In the genomic region with DNA sequence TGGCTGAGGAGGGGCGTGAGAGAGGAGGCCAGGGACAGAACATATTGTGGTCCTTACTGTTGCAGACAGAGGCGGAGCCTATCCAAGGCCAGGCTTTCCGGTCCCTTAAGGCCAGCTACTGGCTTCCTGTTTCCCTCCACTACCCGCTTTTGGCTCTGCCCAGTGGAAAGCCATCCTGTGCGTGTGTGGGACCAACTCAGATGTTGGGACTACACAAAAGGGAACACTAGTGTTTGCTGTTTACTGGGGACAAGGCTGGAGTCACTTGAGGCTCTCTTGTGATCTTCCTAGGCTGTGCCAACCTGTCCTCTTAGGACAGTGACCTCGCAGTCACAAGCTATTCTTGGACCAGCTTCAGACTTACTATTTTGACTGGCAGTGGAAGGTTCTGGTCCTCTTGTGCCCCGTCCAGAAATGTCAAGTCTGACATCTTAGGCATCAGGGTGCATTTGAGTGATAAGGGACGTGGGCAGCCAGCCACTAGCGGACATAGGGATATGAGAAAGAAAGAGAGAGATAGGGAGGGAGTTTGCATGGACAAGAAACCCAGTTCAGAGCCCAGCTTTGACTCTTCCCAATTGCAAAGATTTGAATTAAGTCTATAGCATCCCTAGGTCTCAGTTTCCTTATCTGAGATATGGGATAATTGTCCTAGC, we compare ENCODE assay signal across 10 mouse cellular contexts. TPM values are rescaled to one million over a fixed set of nuclear protein-coding genes. Genes with fewer than 3 reads are reported as not detected.
A peak's percentile ranks its signal among the peaks of the same experiment; 100 is the strongest.
DNase-seq lines count a peak whose midpoint lies in the region; ATAC-seq lines count a peak whose summit lies in the region.
"Had no signal": no experiment of that assay in that cellular context is flagged by ENCODE, and none has a peak within 500 bp of the region (broad histone marks: within the 10 kb centered on the region; RNA-seq: fewer than 3 reads in every experiment).

No protein-coding gene starts in this region.

- no peak overlapping the region for H3K4me3 ChIP-seq in intestine, embryonic 16.5 days (ENCODE audit: low read length)
- H3K4me3 ChIP-seq in intestine, embryonic 15.5 days (replicated peaks): no peak overlapping the region
- no peak overlapping the region for H3K4me3 ChIP-seq in lung, embryonic 16.5 days (ENCODE audit: low read length)
- H3K4me3 ChIP-seq: embryonic facial prominence, embryonic 12.5 days had no signal

- intact Hi-C loops in heart, postnatal 36 days (cut with DNase I): loop anchor here (2.0 kb wide), 1 partner anchor 32 kb away; a partner anchor contains a TSS

- H3K4me1 ChIP-seq in intestine, embryonic 16.5 days (ENCODE audit: control insufficient read depth, insufficient read depth, low read length): peaks cover 2% of the 10 kb centered on the region; the same call in 1 of the 2 replicates
- peaks cover 10% of the 10 kb centered on the region; the same call in 1 of the 2 replicates for H3K4me1 ChIP-seq in intestine, embryonic 15.5 days (replicated peaks)
- peaks cover 11% of the 10 kb centered on the region for H3K4me1 ChIP-seq in lung, embryonic 16.5 days (replicated peaks; ENCODE audit: control insufficient read depth, insufficient read depth, low read length)
- H3K4me1 ChIP-seq: embryonic facial prominence, embryonic 12.5 days had no signal

- no peak overlapping the region for H3K4me2 ChIP-seq in intestine, embryonic 16.5 days (ENCODE audit: low read depth, low read length)
- H3K4me2 ChIP-seq in intestine, embryonic 15.5 days (replicated peaks): no peak overlapping the region
- H3K4me2 ChIP-seq in lung, embryonic 16.5 days (ENCODE audit: low read depth, low read length): no peak overlapping the region
- H3K4me2 ChIP-seq: embryonic facial prominence, embryonic 12.5 days had no signal

- H3K9me3 ChIP-seq in intestine, embryonic 16.5 days (ENCODE audit: control insufficient read depth, low read length): no peaks in the 10 kb centered on the region
- H3K9me3 ChIP-seq in intestine, embryonic 15.5 days: no peaks in the 10 kb centered on the region
- H3K9me3 ChIP-seq in lung, embryonic 16.5 days (ENCODE audit: control insufficient read depth, low read length): no peaks in the 10 kb centered on the region
- H3K9me3 ChIP-seq: embryonic facial prominence, embryonic 12.5 days had no signal

- H3K27ac ChIP-seq in intestine, embryonic 16.5 days (ENCODE audit: low read length): peak overlapping the region; percentile 8; the same call in 1 of the 2 replicates
- no peak overlapping the region for H3K27ac ChIP-seq in intestine, embryonic 15.5 days
- peak overlapping the region; percentile 57 for H3K27ac ChIP-seq in lung, embryonic 16.5 days (ENCODE audit: low read length)
- H3K27ac ChIP-seq: embryonic facial prominence, embryonic 12.5 days had no signal

- no peaks in the 10 kb centered on the region for H3K27me3 ChIP-seq in intestine, embryonic 16.5 days (replicated peaks; ENCODE audit: control insufficient read depth, insufficient read depth, low read length)
- no peaks in the 10 kb centered on the region for H3K27me3 ChIP-seq in intestine, embryonic 15.5 days (replicated peaks)
- no peaks in the 10 kb centered on the region for H3K27me3 ChIP-seq in lung, embryonic 16.5 days (ENCODE audit: control insufficient read depth, insufficient read depth, low read depth, low read length)
- H3K27me3 ChIP-seq: CH12.LX; embryonic facial prominence, embryonic 12.5 days had no signal

- 69% methylated on average over 9 of the region's 9 CpGs for WGBS in intestine, embryonic 16.5 days
- WGBS in intestine, embryonic 15.5 days: 78% methylated on average over 9 of the region's 9 CpGs
- WGBS in lung, embryonic 16.5 days: 55% methylated on average over 9 of the region's 9 CpGs

- H3K9ac ChIP-seq in intestine, embryonic 16.5 days (ENCODE audit: low read depth, low read length): no peak overlapping the region
- H3K9ac ChIP-seq in intestine, embryonic 15.5 days: no peak overlapping the region
- H3K9ac ChIP-seq in lung, embryonic 16.5 days (ENCODE audit: low read length): no peak overlapping the region
- H3K9ac ChIP-seq: embryonic facial prominence, embryonic 12.5 days had no signal

- peak; percentile 66 to 69 for DNase-seq in adrenal gland, postnatal 36 days
- peak; percentile 64 to 75 for DNase-seq in heart, postnatal 36 days
- no peak for DNase-seq in frontal cortex, postnatal 10 days (ENCODE audit: low spot score in 2 of 2)
- no peak for DNase-seq in retina, embryonic 14.5 days (ENCODE audit: low spot score)
- no peak for DNase-seq in cerebellum, postnatal 10 days

- peaks cover 5% of the 10 kb centered on the region; the same call in 1 of the 2 replicates for H3K36me3 ChIP-seq in intestine, embryonic 16.5 days (ENCODE audit: control insufficient read depth, insufficient read depth, low read length)
- H3K36me3 ChIP-seq in intestine, embryonic 15.5 days: no peaks in the 10 kb centered on the region; the same call in 1 of the 2 replicates
- peaks cover 7% of the 10 kb centered on the region for H3K36me3 ChIP-seq in lung, embryonic 16.5 days (ENCODE audit: control insufficient read depth, insufficient read depth, low read length)

- no peak for ATAC-seq in intestine, embryonic 16.5 days
- no peak for ATAC-seq in intestine, embryonic 15.5 days
- ATAC-seq in lung, embryonic 16.5 days (ENCODE audit: low read depth): peak; percentile 65

RNA-seq across cellular contexts. Expression of a gene that starts 15.4 kb away (rescaled TPM):
- polyA plus RNA-seq in intestine, embryonic 16.5 days (2015; fragmentation: Nextera tagmentation; extraction: Ambion mirVana): 20.1 and 20.9 TPM in 2 replicates
- 21.4 and 23.6 TPM in 2 replicates for polyA plus RNA-seq in intestine, embryonic 15.5 days (2015; fragmentation: Nextera tagmentation; extraction: Ambion mirVana)
- 10 to 100 TPM; 19.4 to 20.5 TPM for total RNA-seq in adrenal gland, postnatal 36 days (2021)
- 10 to 100 TPM in 1 of 2 experiments, 1 to 10 TPM in 1; 9.7 to 18.2 TPM for total RNA-seq in heart, postnatal 36 days (2021)
- polyA plus RNA-seq in lung, embryonic 16.5 days (2015; fragmentation: Nextera tagmentation; extraction: Ambion mirVana): 23.0 and 25.6 TPM in 2 replicates

RNA-seq across cellular contexts. Expression of a gene that starts 20.2 kb away (rescaled TPM):
- 55.1 and 55.4 TPM in 2 replicates for polyA plus RNA-seq in intestine, embryonic 16.5 days (2015; fragmentation: Nextera tagmentation; extraction: Ambion mirVana)
- 44.0 and 46.2 TPM in 2 replicates for polyA plus RNA-seq in intestine, embryonic 15.5 days (2015; fragmentation: Nextera tagmentation; extraction: Ambion mirVana)
- 10 to 100 TPM; 21.4 to 23.9 TPM for total RNA-seq in adrenal gland, postnatal 36 days (2021)
- 1 to 10 TPM; 7.9 to 9.9 TPM for total RNA-seq in heart, postnatal 36 days (2021)
- polyA plus RNA-seq in lung, embryonic 16.5 days (2015; fragmentation: Nextera tagmentation; extraction: Ambion mirVana): 29.4 and 32.7 TPM in 2 replicates

RNA-seq across cellular contexts. Expression of a gene that starts 32.8 kb away (rescaled TPM):
- 8.6 and 8.8 TPM in 2 replicates for polyA plus RNA-seq in intestine, embryonic 16.5 days (2015; fragmentation: Nextera tagmentation; extraction: Ambion mirVana)
- 10.3 and 11.9 TPM in 2 replicates for polyA plus RNA-seq in intestine, embryonic 15.5 days (2015; fragmentation: Nextera tagmentation; extraction: Ambion mirVana)
- 10 to 100 TPM; 16.2 to 17.4 TPM for total RNA-seq in adrenal gland, postnatal 36 days (2021)
- total RNA-seq in heart, postnatal 36 days (2021): 100 to 1,000 TPM; 209 to 229 TPM
- polyA plus RNA-seq in lung, embryonic 16.5 days (2015; fragmentation: Nextera tagmentation; extraction: Ambion mirVana): 17.1 and 18.6 TPM in 2 replicates

RNA-seq across cellular contexts. Expression of a gene that starts 42.1 kb away (rescaled TPM):
- 635 and 649 TPM in 2 replicates for polyA plus RNA-seq in intestine, embryonic 16.5 days (2015; fragmentation: Nextera tagmentation; extraction: Ambion mirVana)
- polyA plus RNA-seq in intestine, embryonic 15.5 days (2015; fragmentation: Nextera tagmentation; extraction: Ambion mirVana): 642 and 660 TPM in 2 replicates
- 100 to 1,000 TPM; 226 to 241 TPM for total RNA-seq in adrenal gland, postnatal 36 days (2021)
- 100 to 1,000 TPM; 174 to 177 TPM for total RNA-seq in heart, postnatal 36 days (2021)
- polyA plus RNA-seq in lung, embryonic 16.5 days (2015; fragmentation: Nextera tagmentation; extraction: Ambion mirVana): 599 and 611 TPM in 2 replicates

RNA-seq across cellular contexts. Expression of a gene that starts 54.3 kb away (rescaled TPM):
- 12.5 and 14.5 TPM in 2 replicates for polyA plus RNA-seq in intestine, embryonic 16.5 days (2015; fragmentation: Nextera tagmentation; extraction: Ambion mirVana)
- 13.9 and 15.9 TPM in 2 replicates for polyA plus RNA-seq in intestine, embryonic 15.5 days (2015; fragmentation: Nextera tagmentation; extraction: Ambion mirVana)
- 10 to 100 TPM; 11.8 to 13.2 TPM for total RNA-seq in adrenal gland, postnatal 36 days (2021)
- 1 to 10 TPM; 4.0 to 6.1 TPM for total RNA-seq in heart, postnatal 36 days (2021)
- polyA plus RNA-seq in lung, embryonic 16.5 days (2015; fragmentation: Nextera tagmentation; extraction: Ambion mirVana): 11.2 and 12.0 TPM in 2 replicates

Comparison
In these comparisons a context has a peak if more than half of its experiments do, and no peak if none do; other contexts are left out.
1. DNase-seq: peak in adrenal gland, postnatal 36 days (2 of 2) and heart, postnatal 36 days (2 of 2); none in frontal cortex, postnatal 10 days (0 of 2), retina, embryonic 14.5 days (single experiment) and cerebellum, postnatal 10 days (0 of 2).